Mouse (Mus musculus) bone marrow, adult 2 months (tissue): Measurements from ENCODE around the gene Lurap1.

ENCODE experiments used
- CTCF ChIP-seq: fragments of 200-500 bp; IDR thresholded peaks from 2 replicates; pipeline ENCODE4 v1.5.1; 2011; ENCODE audit warnings: low read length, control low read depth; ENCODE audit not compliant: control insufficient read depth, insufficient read depth
- POLR2A ChIP-seq: fragments of 200-500 bp; IDR thresholded peaks from 2 replicates; pipeline ENCODE4 v1.6.1; 2011; ENCODE audit warnings: low read depth, mild to moderate bottlenecking, control low read depth, low read length, borderline replicate concordance; ENCODE audit not compliant: control insufficient read depth

- TF ChIP-seq CTCF (no peak), POLR2A (no peak)
Measured at GRCm38 (mm10) chr4:116173752-116174151, 22.6 kb upstream of the Lurap1 start.
